Mouse (Mus musculus) embryonic facial prominence, embryonic 14.5 days (tissue): ENCODE measurements around the gene Larp4b. TPM values are rescaled to one million over a fixed set of nuclear protein-coding genes. Genes with fewer than 3 reads are reported as not detected.

ENCODE experiments used
- ATAC-seq: fragments of 200-750 bp; cut with Nextera tagmentation; 2 replicates; pipeline ENCODE4 v1.8.0; 2017; ENCODE audit warnings: low read depth, moderate number of reproducible peaks, moderate TSS enrichment
- DNase-seq: peaks from one replicate; pipeline ENCODE4 v3.0.0-alpha.2; 2015; ENCODE audit warnings: low spot score
- H3K27ac ChIP-seq: fragments of 300-500 bp; sonication (generic); replicated peaks from 2 replicates; pipeline ENCODE4 v1.5.1; 2014; ENCODE audit warnings: low read depth, mild to moderate bottlenecking, low read length, moderate library complexity
- H3K27me3 ChIP-seq: fragments of 300-500 bp; sonication (generic); replicated peaks from 2 replicates; pipeline ENCODE4 v1.6.1; 2014; ENCODE audit warnings: low read length; ENCODE audit not compliant: control insufficient read depth, insufficient read depth
- H3K36me3 ChIP-seq: fragments of 300-500 bp; sonication (generic); 2 replicates; pipeline ENCODE4 v1.6.1; 2014; ENCODE audit warnings: low read length, mixed read lengths; ENCODE audit not compliant: control insufficient read depth, insufficient read depth
- H3K4me1 ChIP-seq: fragments of 300-500 bp; sonication (generic); 2 replicates; pipeline ENCODE4 v1.6.1; 2014; ENCODE audit warnings: antibody characterized with exemption, low read length; ENCODE audit not compliant: control insufficient read depth, insufficient read depth
- H3K4me2 ChIP-seq: fragments of 300-500 bp; sonication (generic); 2 replicates; pipeline ENCODE4 v1.6.1; 2014; ENCODE audit warnings: low read depth, mild to moderate bottlenecking, low read length, moderate library complexity, mixed read lengths
- H3K4me3 ChIP-seq: fragments of 300-500 bp; sonication (generic); 2 replicates; pipeline ENCODE4 v1.5.1; 2014; ENCODE audit warnings: low read depth, mild to moderate bottlenecking, low read length
- H3K9ac ChIP-seq: fragments of 300-500 bp; sonication (generic); 2 replicates; pipeline ENCODE4 v1.6.1; 2014; ENCODE audit warnings: low read depth, mild to moderate bottlenecking, low read length, moderate library complexity, mixed read lengths
- H3K9me3 ChIP-seq: fragments of 300-500 bp; sonication (generic); 2 replicates; pipeline ENCODE4 v1.6.1; 2016; ENCODE audit warnings: low read length; ENCODE audit not compliant: control insufficient read depth
- WGBS: fragments of 180-500 bp; shearing (Covaris S2); extraction: QIAGEN DNeasy Blood & Tissue Kit; methylation state at CpG from one replicate; pipeline ENCODE4 v1.1.7; 2014; 5-methylcytosine and 5-hydroxymethylcytosine counted together
- polyA plus RNA-seq: library from polyadenylated mRNA; unstranded; fragments of >200 nt; fragmentation: Nextera tagmentation; extraction: Ambion mirVana; gene quantifications from 2 replicates; pipeline ENCODE4 v1.2.1, GENCODE M21; 2014

Larp4b gene
- polyA plus RNA-seq, 1 experiment from 2014 or later, result 45.1 TPM

GRCm38 (mm10) chr13:9199465-9199844 lies 105.8 kb downstream of the Larp4b start:
- DNase-seq (no peak), ATAC-seq (peak; percentile 14; the same call in 1 of the 2 replicates)
- Histone ChIP-seq H3K36me3 (no peaks in the 10 kb centered on the region), H3K27ac (no peak overlapping the region), H3K9me3 (no peaks in the 10 kb centered on the region), H3K27me3 (no peaks in the 10 kb centered on the region), H3K4me1 (no peaks in the 10 kb centered on the region), H3K4me3 (no peak overlapping the region), H3K9ac (no peak overlapping the region), H3K4me2 (peak overlapping the region; percentile 32)
- WGBS, result 33% methylated on average over 2 of the region's 2 CpGs

DNA sequence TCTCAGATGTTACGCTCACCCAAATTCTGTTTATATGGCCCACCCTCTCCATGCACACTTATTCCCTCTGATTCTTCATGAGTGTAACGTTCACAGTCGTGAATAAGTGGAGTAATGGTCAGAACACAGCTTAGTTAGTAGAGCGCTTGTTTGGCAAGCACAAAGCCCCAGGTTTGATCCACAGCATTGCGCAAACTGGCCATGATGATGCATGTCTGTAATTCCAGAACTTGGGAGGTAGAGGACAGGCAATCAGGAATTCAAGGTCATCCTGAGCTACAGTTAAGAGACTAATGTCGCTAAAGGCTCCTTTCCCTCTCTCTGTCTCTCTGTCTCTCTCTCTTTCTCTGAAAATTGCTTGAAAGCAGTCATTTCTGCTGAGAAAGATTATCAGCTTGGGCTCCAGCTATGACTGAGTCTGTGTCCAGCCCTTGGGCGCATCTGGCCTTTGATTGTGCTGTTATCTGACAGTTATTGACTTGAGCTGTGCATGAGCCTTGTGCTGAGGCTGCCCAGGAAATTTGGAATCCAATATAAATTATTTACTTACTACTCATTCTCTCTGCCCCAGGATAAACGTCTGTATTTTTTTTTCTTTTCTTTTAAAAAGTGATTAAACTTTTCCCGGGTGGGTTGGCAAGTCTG lies 129.2 kb downstream of the Larp4b start:
- H3K9me3 ChIP-seq, result no peaks in the 10 kb centered on the region
- no peak overlapping the region for H3K27ac ChIP-seq
- no peak for ATAC-seq
- H3K9ac ChIP-seq, result no peak overlapping the region
- no peak overlapping the region for H3K4me3 ChIP-seq
- no peaks in the 10 kb centered on the region for H3K36me3 ChIP-seq
- H3K4me2 ChIP-seq, result no peak overlapping the region
- WGBS, result 78% methylated on average over 9 of the region's 9 CpGs
- H3K27me3 ChIP-seq, result no peaks in the 10 kb centered on the region
- DNase-seq, result no peak
- no peaks in the 10 kb centered on the region for H3K4me1 ChIP-seq

Other genes starting within 250 kb of the Larp4b start
- 21.9 and 23.5 TPM in 2 replicates for gene Wdr37, start 222.0 kb upstream of the Larp4b start, polyA plus RNA-seq
- 53.8 and 59.8 TPM in 2 replicates for gene Idi1, start 208.4 kb upstream of the Larp4b start, polyA plus RNA-seq
- 0.51 and 1.3 TPM in 2 replicates for gene Gm9745, start 145.7 kb upstream of the Larp4b start, polyA plus RNA-seq
- 0.38 and 3.0 TPM in 2 replicates for gene Idi2, start 141.0 kb upstream of the Larp4b start, polyA plus RNA-seq
- gene Gtpbp4, start 97.8 kb upstream of the Larp4b start, polyA plus RNA-seq, result 75.6 and 78.2 TPM in 2 replicates
- gene Dip2c, start 182.6 kb downstream of the Larp4b start, polyA plus RNA-seq, result 11.0 and 11.7 TPM in 2 replicates